Mouse (Mus musculus) cortical plate, adult 2 months (tissue): Measurements from ENCODE around the gene Xndc1.

Experiments used
- CTCF ChIP-seq: fragments of 200-500 bp; IDR thresholded peaks from 2 replicates; pipeline ENCODE4 v1.5.1; 2011; ENCODE audit warnings: mild to moderate bottlenecking, control low read depth, low read length; ENCODE audit not compliant: insufficient read depth; ENCODE audit errors: extremely low read depth
- POLR2A ChIP-seq: fragments of 200-500 bp; IDR thresholded peaks from 2 replicates; pipeline ENCODE4 v1.6.1; 2011; ENCODE audit warnings: mild to moderate bottlenecking, low read length, control low read depth; ENCODE audit not compliant: insufficient read depth; ENCODE audit errors: extremely low read depth

- no peak for TF ChIP-seq POLR2A
- TF ChIP-seq CTCF: no peak
Measured at GRCm38 (mm10) chr7:102101487-102101886, 36.2 kb downstream of the Xndc1 start, which contains the start of gene Art1.
